Mouse (Mus musculus) ZHBTc4 (cell line): ENCODE results near the gene Lrrc8d.
A peak's percentile ranks its signal among the peaks of the same experiment; 100 is the strongest.

Experiments
- DNase-seq: peaks from one replicate; pipeline ENCODE4 v3.0.0-alpha.2; 2011; ENCODE audit warnings: low read depth, low spot score

Gene Lrrc8d

GRCm38 (mm10) chr5:105699141-105700069 lies at the start of gene Lrrc8d:
Gene Lrrc8d (plus strand): TSS chr5:105699969.
- DNase-seq, result peak; percentile 90

DNA sequence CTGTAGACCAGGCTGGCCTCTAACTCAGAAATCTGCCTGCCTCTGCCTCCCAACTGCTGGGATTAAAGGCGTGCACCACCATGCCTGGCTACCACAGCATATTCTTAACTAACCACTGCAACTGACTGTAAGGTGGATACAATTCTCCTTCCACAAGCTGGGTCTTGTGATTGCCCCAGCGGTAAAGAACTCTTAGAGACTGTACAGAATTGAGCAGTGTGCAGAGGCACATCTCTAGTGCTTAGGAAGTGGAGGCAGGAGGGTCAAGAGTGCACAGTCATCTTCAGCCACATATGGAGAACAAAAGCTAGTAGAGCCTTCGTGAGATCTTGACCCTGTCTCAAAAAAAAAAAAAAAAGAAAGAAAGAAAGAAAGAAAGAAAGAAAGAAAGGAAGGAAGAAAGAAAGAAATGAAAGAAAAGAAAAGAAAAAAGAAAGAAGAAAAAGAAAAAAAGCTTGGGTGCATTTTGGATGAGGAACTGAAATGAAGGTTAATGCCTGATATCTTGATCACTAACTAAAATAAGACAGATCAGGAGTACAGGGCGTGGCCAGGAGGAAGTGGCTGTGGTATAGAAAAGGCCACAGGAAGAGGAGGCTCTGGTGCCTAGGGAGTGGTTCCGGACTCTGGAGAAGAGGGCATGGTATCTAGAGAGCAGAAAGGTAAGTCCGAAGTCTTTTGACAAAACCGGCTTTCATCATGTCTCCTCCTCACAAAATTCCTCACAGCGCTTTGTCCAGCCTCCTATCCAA lies 48.9 kb upstream of the Lrrc8d start:
- peak; percentile 24 for DNase-seq

DNA sequence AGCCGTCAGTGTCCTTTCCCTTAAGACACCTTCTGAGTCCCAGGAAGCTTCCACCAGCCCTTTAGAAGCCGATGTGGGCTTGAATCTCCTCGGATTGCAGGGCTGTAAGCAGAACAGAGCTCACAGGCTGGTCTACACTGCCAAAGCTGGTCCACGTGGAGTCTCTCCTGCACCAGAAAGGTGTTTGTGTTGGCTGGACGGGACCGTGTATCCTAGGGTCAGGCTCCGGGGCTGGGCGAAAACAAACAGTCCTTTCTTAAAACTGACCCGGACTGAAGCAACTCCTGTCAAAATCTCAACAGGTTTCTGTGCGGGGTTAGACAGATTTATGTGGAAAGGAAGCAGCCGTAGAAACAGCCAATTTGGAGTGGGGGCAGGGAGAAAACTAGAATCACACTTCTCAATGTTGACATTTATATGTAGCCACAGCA lies 48.2 kb upstream of the Lrrc8d start:
- no peak for DNase-seq

DNA sequence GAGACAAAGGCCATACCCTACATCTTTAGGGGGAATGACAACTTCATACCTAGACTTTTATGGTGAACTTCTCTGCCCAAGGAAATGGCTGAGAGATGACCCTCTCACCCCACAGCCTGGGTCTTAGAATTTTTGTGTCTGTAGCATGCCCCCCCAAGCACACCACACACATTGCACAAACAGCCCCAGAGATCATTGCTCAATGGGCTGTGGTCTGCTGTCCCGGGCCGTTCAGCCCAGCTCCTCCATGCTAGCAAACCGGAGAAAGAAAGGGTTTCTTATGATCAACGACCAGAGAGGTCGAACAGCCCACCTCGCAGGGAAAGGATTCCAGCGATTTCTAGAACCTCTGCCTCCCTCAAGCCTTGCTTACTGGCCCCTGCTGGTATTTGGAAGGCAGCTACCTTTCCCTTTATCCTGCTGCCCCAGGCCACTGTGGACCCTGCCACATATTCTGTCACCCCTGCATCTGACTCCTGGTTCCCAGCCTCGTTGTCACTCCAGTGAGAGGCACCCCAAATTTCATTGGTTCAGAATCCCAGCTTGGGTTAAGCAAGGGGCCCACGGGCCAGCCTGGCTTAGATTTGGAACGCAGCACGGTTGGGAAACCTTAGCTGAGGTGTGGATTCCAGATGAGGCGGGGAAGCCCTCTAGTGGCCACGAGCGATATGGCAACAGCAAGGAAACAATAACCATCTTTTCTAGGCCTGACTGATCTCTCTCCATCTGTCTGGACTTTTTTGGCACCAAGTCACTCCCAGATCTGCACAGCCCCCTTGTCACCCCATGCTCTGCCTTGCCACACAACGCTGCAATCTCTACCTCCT lies 45.3 kb upstream of the Lrrc8d start:
- DNase-seq, result peak; percentile 83

- DNase-seq, result peak; percentile 49
Measured at GRCm38 (mm10) chr5:105655100-105655734, 44.6 kb upstream of the Lrrc8d start.

DNA sequence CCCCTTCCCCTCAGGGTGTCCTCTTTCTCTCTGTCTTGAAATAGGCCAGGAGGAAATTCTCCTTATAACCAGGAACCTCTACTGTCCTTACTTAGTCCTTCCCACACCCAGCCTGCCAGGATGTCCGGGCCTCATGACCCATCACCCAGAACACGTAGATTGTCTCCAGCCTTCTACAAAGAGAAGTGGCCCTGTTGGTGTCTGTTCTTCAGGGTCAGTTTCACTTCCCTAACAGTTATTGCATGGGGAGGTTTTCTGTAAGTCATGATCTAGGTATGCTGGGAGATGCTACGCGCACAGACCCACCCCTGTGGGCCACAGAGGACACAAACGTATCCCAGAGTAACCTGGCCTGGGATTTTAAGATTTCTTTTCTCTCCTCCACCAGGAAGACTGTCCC lies 37.9 kb upstream of the Lrrc8d start:
- DNase-seq, result no peak

DNA sequence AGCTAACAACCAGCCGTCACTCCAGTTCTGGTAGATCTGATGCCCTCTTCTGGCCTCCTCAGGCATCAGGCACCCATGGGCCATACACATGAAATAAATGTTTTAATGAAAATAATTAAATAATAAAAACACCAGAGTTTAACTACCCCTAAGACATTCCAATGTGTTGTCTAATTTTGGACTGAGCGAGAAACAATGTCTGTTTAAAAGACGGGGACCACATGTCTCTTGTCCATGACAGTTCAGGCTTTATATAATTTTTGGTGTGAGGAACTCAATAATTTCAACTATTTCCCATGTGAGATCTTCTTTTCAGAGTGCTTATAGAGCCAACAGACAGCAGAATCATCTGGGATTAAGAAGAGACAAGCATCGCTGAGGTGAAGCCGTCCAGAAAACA lies 32.8 kb upstream of the Lrrc8d start:
- DNase-seq, result no peak

- no peak for DNase-seq
Measured at GRCm38 (mm10) chr5:105667411-105667810, 32.4 kb upstream of the Lrrc8d start.

- DNase-seq, result no peak
Measured at GRCm38 (mm10) chr5:105669086-105669485, 30.7 kb upstream of the Lrrc8d start.

- DNase-seq, result peak; percentile 65
Measured at GRCm38 (mm10) chr5:105669508-105670353, 30.0 kb upstream of the Lrrc8d start.

- peak; percentile 71 for DNase-seq
Measured at GRCm38 (mm10) chr5:105672332-105672731, 27.4 kb upstream of the Lrrc8d start.

DNA sequence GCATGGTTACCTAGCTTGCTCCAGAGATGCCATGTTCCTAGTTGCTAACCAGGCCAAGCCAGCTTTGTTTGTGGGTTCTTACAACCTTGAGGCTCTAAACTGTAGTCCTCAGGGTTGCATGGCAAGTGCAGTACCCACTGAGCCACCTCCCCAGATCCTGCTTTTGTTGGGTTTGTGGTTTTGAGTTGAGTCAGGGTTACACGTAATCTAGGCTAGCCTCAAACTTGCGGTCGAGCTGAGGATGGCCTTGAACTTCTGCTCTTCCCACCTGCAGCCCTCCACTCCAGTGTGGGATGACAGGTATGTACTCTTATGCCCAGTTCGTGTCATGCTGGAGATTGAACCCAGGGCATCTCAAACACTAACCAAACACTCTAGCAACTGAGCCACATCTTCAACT lies 24.3 kb upstream of the Lrrc8d start:
- DNase-seq, result no peak

- DNase-seq, result no peak
Measured at GRCm38 (mm10) chr5:105677071-105677470, 22.7 kb upstream of the Lrrc8d start.

- no peak for DNase-seq
Measured at GRCm38 (mm10) chr5:105678243-105678642, 21.5 kb upstream of the Lrrc8d start.

DNA sequence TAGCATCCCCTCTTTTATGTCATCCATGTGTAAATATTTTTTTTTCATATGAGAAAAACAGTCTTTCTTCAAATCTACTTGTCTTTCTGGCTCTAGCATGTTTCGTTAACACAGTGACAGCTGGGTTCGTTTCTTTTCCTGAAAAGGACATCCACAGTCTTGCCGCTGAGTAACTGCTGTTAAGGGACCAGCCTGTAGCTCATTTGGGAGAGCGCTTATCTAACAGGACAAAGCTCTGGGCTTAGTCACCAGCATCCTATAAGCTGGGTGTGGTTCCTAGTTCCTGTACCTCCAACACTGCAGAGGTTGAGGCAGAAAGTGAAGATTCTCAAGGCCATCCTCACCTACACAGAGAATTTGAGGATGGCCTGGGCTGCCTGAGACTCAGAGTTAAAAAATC lies 20.5 kb upstream of the Lrrc8d start:
- DNase-seq, result no peak

DNA sequence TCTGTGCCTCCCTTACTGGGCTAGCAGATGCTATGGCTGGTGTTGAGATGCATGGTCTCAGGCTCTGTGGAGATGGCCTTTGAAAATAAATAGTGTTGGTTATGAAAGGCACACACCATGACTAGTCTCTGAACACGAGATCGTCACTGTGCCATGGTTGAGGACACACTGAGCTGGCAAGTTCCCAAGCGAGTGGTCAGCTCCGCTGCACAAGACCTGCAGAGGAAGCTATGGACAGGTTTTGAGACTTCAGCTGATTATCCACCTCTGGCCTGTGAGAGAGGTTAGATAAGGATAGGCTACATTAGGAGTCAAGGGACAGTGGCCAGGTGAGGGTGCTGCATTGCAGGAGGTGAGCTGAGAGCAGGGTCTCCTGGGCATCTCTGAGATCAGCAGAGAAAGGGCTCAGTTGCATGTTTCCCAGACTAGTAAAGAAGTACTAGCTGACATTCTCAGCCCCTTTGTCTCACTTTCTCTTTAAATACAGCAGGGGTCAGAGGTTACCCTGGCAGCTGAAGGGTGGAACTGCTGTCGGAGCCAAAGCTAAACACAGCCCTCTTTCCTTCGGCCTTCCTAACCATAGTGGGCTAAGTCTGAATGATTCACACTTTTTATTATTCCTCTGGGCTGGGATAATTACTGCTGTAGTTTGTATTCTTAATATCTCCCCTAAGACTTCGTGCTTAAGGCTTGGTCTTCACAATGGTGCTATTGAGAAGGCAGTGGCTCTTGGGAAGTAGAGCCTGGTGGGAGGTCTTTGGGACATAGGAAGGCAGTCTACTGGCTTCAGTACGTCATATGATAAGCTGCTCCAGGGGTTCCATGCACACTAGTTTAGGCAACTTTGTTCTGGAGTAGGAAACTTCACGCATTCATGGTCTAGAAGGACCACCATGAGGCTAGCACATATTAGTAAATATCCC lies 19.6 kb upstream of the Lrrc8d start:
- DNase-seq, result no peak

- DNase-seq, result peak; percentile 48
Measured at GRCm38 (mm10) chr5:105682143-105682611, 17.6 kb upstream of the Lrrc8d start.

- no peak for DNase-seq
Measured at GRCm38 (mm10) chr5:105683912-105684350, 15.8 kb upstream of the Lrrc8d start.
